Mouse (Mus musculus): ENCODE measurements around the gene Tnrc6b.
"Not testable (repeated sequence)": the region's sequence is repeated elsewhere in the genome, so short reads cannot be mapped to it uniquely, and the experiment has no call there.

Gene Tnrc6b

GRCm38 (mm10) chr15:80913803-80914202 is 202.7 kb downstream of the Tnrc6b start:
- DNase-seq (ENCODE audit: low read depth, low spot score) = no peak

GRCm38 (mm10) chr15:80915850-80916249 is 204.7 kb downstream of the Tnrc6b start:
- DNase-seq (ENCODE audit: low read depth, low spot score) = no peak

DNA sequence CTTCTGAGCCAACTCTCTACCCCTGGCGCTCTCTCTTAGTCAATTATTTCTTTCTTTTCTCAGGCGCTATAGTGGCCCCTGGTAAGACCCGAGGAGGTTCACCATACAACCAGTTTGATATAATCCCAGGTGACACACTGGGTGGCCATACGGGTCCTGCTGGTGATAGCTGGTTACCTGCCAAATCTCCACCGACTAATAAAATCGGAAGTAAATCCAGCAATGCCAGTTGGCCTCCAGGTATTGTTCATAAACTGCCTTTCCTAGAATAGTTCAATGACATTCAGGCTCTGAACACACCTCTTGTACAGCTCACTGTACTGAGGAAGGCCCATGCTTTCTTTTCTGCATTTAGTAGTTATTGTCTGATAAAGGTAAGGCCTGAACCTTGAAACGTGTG is 205.5 kb downstream of the Tnrc6b start:
- DNase-seq (ENCODE audit: low read depth, low spot score) = no peak

GRCm38 (mm10) chr15:80920346-80920745 is 209.2 kb downstream of the Tnrc6b start:
- no peak for DNase-seq (ENCODE audit: low read depth, low spot score)

DNA sequence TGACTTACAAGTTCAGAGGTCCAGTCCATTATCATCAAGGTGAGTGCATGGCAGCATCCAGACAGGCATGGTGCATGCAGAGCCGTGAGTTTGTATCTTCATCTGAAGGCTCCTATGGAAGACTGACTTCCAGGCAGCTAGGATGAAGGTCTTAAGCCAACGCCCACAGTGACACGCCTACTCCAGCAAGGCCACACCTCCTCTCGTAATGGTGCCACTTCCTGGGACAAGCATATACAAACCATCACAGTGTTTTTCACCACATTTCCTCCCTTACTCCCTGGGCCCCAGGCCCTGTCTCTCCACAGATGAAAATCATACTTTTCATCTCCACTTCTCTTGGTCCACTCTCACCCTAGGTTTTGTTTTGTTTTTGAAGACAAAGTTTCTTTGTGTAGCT is 210.7 kb downstream of the Tnrc6b start:
- DNase-seq (ENCODE audit: low read depth, low spot score) = no peak

GRCm38 (mm10) chr15:80924211-80924610 is 213.1 kb downstream of the Tnrc6b start:
- no peak for DNase-seq (ENCODE audit: low read depth, low spot score)

GRCm38 (mm10) chr15:80928811-80929355 is 217.8 kb downstream of the Tnrc6b start:
- no peak for DNase-seq (ENCODE audit: low read depth, low spot score)

GRCm38 (mm10) chr15:80930048-80930571 is 219.0 kb downstream of the Tnrc6b start:
- DNase-seq (ENCODE audit: low read depth, low spot score) = peak; percentile 77

DNA sequence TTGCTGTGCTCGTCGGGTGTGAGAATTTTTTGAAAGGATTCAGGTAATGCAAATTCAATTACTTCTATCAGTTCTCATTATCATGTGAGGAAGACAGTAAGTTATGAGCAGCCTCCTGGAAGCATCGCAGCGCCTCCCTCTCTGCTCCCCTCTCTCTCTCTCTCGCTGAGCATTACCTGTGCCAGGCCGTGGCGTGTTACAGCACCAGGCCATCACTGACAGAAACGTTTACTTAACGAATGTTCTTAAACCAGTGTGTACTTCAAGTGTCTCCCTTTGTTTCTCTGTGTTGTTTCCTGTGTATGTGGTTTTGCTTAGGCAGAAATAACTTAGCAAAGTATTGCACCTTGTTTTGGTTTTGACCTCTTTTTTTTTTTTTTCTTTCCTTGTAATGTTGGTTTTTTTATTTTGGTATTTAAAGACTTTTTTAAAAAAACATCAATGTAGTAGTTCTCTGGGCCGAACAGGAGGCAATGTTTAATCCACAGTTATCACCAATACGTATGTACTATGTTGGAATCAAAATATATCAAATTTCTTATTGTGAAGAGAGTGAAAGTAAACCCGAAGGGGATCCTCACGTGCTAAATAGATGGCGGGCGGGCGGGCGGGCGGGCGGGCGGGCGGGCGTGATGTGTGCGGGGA is 219.7 kb downstream of the Tnrc6b start:
- DNase-seq (ENCODE audit: low read depth, low spot score) = not testable (repeated sequence)

GRCm38 (mm10) chr15:80931345-80931960 is 220.3 kb downstream of the Tnrc6b start:
- no peak for DNase-seq (ENCODE audit: low read depth, low spot score)

DNA sequence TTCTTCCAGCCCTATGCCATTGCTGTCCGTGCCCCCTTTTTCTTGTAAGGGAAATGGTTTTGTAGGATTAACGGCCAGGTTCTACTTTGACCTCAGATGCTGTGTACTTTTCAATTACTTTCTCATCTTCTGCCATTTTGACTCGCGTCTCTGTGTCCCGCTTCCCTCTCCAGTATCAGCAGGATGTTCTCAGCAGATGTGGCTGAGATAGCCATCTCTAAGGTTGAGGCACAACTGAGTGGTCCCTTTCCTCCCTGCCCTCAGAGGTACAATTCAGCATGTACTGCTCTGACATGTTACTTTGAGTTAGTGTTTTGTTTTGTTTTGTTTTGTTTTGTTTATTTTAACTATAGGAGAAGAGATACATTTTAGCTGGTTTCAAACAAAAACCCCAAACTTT is 223.7 kb downstream of the Tnrc6b start:
- DNase-seq (ENCODE audit: low read depth, low spot score) = no peak

- no peak for DNase-seq (ENCODE audit: low read depth, low spot score)
Measured at GRCm38 (mm10) chr15:80936686-80937085, 225.6 kb downstream of the Tnrc6b start.

DNA sequence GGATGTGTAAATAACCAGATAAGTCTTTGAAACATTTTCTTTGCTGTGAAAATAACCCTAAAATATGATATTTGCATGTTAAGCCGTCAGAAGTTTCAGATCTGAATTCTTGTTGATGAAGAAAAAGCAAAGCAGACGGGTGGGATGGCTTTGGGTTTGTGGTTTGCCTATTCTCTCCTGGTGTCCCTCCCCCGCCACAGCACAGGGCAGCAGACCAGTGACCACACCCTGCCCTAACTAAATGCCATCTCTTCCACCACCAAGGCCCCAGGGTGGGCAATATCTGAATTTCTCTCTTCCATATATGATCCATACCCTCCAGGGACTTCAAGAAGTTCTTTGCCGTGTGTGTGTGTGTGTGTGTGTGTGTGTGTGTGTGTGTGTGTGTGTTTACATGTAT is 227.5 kb downstream of the Tnrc6b start:
- DNase-seq (ENCODE audit: low read depth, low spot score) = no peak

DNA sequence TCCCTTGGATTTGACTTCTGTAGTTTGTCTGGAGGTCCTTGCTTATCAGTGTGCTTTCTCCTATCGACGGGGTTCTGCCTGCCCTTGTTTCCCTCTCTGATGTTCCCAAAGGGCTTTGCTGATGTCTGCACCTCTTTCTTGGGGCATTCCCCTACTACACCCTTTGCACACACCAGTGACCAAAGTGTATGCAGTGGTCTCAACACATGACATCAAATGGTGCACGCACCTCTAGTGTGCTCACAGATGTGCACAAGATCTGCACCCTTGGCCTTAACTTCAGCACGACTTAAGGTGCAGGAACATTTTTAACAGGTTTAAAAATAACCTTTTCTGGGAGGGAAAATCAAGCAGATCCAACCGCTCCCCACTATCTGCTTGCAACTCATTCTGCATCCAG is 228.3 kb downstream of the Tnrc6b start:
- no peak for DNase-seq (ENCODE audit: low read depth, low spot score)

GRCm38 (mm10) chr15:80941468-80942040 is 230.4 kb downstream of the Tnrc6b start:
- no peak for DNase-seq (ENCODE audit: low read depth, low spot score)

GRCm38 (mm10) chr15:80945851-80946250 is 234.7 kb downstream of the Tnrc6b start:
- no peak for DNase-seq (ENCODE audit: low read depth, low spot score)

DNA sequence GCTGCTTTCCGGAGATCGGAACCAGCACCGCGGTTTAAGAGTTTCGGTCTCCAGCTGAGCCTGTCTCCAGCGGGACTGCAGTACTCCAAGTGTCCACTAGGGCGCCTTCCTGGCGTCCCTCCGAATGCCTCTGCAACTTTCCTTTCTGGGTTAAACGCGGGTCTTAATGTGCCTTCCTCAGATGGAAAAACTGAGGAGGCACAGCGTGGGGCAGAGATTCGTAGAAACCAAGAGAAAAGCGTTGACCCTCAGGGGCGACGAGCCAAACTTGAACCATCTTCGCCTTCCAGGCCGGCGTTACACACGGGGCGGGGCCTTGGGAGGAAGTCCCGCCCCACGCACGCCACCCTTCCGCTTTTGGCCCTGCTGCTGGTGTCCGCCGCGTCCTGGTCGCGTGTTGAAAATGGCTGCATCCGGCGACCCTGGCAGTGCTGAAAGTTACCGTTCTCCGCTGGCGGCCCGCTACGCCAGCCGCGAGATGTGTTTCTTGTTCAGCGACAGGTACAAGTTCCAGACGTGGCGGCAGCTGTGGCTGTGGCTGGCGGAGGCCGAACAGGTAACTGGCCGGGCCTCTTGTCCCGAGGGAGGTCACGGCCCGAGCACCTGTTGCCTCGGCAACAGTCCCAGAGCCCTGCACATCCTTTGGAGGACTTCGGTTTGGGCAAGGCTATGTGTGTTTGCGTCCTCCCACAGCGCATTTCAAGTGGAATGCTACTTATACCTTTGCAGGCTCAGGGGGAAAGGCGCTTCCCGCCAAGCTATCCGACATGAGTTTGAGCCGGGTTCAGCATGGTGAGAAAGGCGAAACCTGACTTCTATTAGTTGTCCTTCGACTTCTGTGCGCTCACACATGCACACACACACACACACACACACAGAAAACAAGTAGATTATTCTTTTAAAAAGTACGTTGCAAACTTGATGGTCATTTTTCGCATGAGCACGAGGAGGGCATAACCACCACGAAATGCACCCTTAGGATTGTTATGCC is 237.3 kb downstream of the Tnrc6b start, which contains the start of gene Adsl:
TSS of gene Adsl (plus strand) at position 346 of the 991 bp plus-strand sequence.
- peak; percentile 86 for DNase-seq (ENCODE audit: low read depth, low spot score)

DNA sequence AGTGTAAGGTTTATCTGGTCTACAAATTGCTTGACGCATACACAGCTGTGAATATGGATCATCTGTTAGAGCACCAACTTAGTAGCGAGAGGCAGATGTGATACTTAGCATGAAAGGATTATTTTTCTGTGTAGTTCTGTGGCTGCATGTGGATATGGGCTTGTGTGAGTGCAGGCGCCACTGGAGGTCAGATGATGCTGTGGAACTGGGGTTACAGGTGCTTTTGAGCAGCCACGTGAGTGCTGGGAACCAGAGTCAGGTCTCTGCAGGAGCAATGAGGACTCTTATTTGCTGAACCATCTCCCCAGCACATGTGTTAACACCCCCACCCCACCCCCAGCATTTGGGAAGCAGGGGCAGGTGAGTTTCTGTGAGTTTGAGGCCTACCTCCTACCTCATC is 238.3 kb downstream of the Tnrc6b start:
- no peak for DNase-seq (ENCODE audit: low read depth, low spot score)

DNA sequence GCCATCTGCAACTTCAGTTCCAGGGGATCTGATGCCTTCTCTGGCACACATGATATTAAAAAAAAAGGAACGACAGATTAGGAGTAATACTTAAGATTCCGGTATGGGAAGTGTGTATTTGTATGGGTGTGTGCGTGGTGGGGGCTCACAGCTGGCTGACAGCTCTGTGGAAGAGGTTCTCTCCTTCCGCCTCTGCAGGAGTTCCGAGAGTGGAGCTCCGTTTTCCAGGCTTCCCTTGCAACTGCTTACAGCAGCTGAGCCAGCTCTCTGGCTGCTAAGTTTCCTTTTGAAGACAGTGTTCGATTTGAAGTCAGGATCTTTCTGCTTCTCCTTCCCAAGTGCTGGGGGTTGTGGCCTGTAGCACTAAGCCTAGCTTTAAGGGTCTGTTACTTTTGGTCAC is 238.9 kb downstream of the Tnrc6b start:
- DNase-seq (ENCODE audit: low read depth, low spot score) = no peak

DNA sequence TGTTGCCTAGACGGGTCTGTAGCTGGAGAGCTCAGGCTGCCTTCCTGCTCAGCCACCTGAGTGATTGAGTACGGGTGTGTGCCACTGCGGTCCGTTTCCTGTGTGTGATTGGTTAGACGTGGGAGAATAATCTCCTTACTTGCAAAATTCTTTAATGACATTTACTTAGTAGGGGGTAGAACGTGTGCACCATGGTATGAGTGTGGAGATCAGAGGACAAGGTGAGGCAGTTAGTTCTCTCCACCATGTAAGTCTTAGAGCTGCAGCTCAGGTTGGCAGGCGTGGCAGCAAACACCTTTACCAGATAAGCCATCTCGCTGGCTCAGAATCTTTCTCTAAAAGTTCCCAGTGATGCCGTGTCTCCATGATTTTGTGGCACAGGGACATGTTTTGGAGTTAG is 242.9 kb downstream of the Tnrc6b start:
- no peak for DNase-seq (ENCODE audit: low read depth, low spot score)

- no peak for DNase-seq (ENCODE audit: low read depth, low spot score)
Measured at GRCm38 (mm10) chr15:80954861-80955260, 243.7 kb downstream of the Tnrc6b start.
